Mouse (Mus musculus): ENCODE data around the gene Stk26. TPM values are rescaled to one million over a fixed set of nuclear protein-coding genes. Genes with fewer than 3 reads are reported as not detected.

Stk26 gene
- polyA plus RNA-seq, 1 experiment from 2014 or later: 16.5 TPM

DNA sequence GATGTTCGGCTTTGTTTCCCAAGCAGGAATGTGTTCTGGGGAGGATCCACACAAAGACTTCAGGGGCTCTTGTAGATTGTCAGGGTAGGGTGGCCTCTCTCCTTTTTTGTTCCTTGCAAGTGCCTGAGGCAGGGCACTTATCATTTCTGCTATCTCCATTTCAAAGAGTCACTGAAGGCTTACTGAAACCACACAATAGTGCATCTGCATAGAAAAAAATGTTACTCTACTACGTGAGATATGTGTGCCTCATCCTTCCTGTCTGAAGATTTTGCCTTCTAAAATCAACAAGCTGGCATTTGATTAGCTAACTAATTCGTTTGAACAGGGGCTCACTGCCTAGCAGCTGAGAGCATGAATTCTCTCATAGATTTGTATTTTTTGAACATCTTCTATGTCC lies 89.5 kb downstream of the Stk26 start:
- WGBS: 48% methylated on average over 3 of the region's 3 CpGs
- Histone ChIP-seq H3K4me2 (replicated peaks) (no peak overlapping the region), H3K27ac (no peak overlapping the region), H3K4me3 (no peak overlapping the region), H3K9me3 (no peaks in the 10 kb centered on the region), H3K4me1 (no peaks in the 10 kb centered on the region), H3K27me3 (peaks cover 6% of the 10 kb centered on the region), H3K36me3 (no peaks in the 10 kb centered on the region), H3K9ac (no peak overlapping the region)
- ATAC-seq (ENCODE audit: insufficient number of reproducible peaks, insufficient read depth, low FRiP score, low TSS enrichment): no peak

DNA sequence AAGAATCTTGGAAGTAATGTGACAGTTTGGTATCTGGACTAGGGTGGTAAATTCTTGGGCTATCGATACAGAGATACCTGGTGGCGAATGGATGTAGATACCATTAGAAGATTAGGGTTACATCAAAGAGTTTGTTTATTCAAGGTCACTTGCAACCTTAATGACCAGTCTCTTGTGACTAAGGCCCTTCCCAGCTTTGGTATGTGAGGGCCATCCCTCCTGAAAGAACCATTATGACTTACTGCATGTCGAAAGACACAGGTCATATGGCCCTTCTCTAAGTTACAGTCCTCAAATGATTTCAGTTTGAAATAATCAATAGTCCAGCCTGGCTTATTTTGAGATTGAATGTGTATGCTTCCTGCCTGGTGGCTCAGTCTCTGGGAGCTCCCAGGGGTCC lies 96.3 kb downstream of the Stk26 start:
- peaks cover 3% of the 10 kb centered on the region for H3K27me3 ChIP-seq
- no peak for ATAC-seq (ENCODE audit: insufficient number of reproducible peaks, insufficient read depth, low FRiP score, low TSS enrichment)
- H3K9me3 ChIP-seq: no peaks in the 10 kb centered on the region
- no peak overlapping the region for H3K4me3 ChIP-seq
- 92% methylated on average over 3 of the region's 3 CpGs for WGBS
- H3K27ac ChIP-seq: no peak overlapping the region
- no peak overlapping the region for H3K9ac ChIP-seq
- no peaks in the 10 kb centered on the region for H3K4me1 ChIP-seq
- H3K4me2 ChIP-seq (replicated peaks): no peak overlapping the region
- H3K36me3 ChIP-seq: no peaks in the 10 kb centered on the region

DNA sequence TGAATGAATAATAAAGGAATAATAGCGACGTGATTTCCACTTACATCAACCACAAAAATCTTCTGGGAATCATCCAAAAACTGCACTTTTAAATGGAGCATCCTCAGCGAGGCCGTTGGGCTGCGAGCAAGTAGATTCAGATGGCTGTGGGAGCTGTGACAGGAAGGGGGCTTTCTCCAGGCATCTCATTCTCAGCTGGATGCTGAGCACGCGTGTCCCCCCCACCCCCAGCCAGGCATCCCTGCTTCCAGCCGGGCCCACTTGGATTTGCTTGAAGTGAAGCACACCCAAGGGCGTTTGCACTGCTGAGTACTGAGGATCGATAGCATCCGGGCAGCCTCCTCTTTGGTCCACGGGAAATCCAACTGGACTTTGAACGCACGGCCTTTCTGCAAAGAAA lies 101.8 kb downstream of the Stk26 start, which contains the start of gene Frmd7:
TSS of gene Frmd7 (minus strand) at position 101 of the 400 bp plus-strand sequence.
- no peak for ATAC-seq (ENCODE audit: insufficient number of reproducible peaks, insufficient read depth, low FRiP score, low TSS enrichment)
- Histone ChIP-seq H3K27ac (no peak within 1 kb of the TSS), H3K4me2 (replicated peaks) (no peak within 1 kb of the TSS), H3K36me3 (no peaks in the 10 kb centered on the region), H3K27me3 (no peaks in the 10 kb centered on the region), H3K9me3 (no peaks in the 10 kb centered on the region), H3K4me1 (no peaks in the 10 kb centered on the region), H3K9ac (no peak within 1 kb of the TSS), H3K4me3 (no peak within 1 kb of the TSS)
- 71% methylated on average over 14 of the region's 14 CpGs for WGBS

Other genes starting within 250 kb of the Stk26 start
- 0.10 and 0.23 TPM in 2 replicates for gene Frmd7, start 101.7 kb downstream of the Stk26 start, polyA plus RNA-seq (2016; fragmentation: Nextera tagmentation; extraction: Ambion mirVana)
- gene Rap2c, start 177.0 kb downstream of the Stk26 start, polyA plus RNA-seq (2016; fragmentation: Nextera tagmentation; extraction: Ambion mirVana): 37.0 and 38.2 TPM in 2 replicates

All from embryonic facial prominence, embryonic 12.5 days (tissue).